Mouse (Mus musculus) liver, embryonic 14.5 days (tissue): Measurements from ENCODE around the gene Ano4. TPM values are rescaled to one million over a fixed set of nuclear protein-coding genes. Genes with fewer than 3 reads are reported as not detected.

Experiments used
- ATAC-seq: fragments of 200-750 bp; cut with Nextera tagmentation; 2 replicates; pipeline ENCODE4 v1.8.0; 2017; ENCODE audit warnings: moderate number of reproducible peaks, mild to moderate bottlenecking, moderate library complexity; ENCODE audit not compliant: insufficient read depth
- DNase-seq, 3 experiments: peaks; one replicate each; pipeline ENCODE4 v3.0.0-alpha.2; 2012 to 2013; ENCODE audit warnings: low read depth in 3 of 3, low spot score in 3 of 3
- H3K27ac ChIP-seq: fragments of 300-500 bp; sonication (generic); 2 replicates; pipeline ENCODE4 v1.5.1; 2014; ENCODE audit warnings: moderate library complexity, mild to moderate bottlenecking, control low read depth, inconsistent platforms
- H3K27me3 ChIP-seq: fragments of 300-500 bp; sonication (generic); 2 replicates; pipeline ENCODE4 v1.6.1; 2014; ENCODE audit warnings: mild to moderate bottlenecking, low read length, moderate library complexity; ENCODE audit not compliant: control insufficient read depth, insufficient read depth
- H3K36me3 ChIP-seq: fragments of 300-500 bp; sonication (generic); replicated peaks from 2 replicates; pipeline ENCODE4 v1.6.1; 2014; ENCODE audit warnings: low read depth; ENCODE audit not compliant: control insufficient read depth, insufficient read depth
- H3K4me1 ChIP-seq, 2 experiments: fragments of 200-500 bp in 1 of 2; fragments of 300-500 bp in 1 of 2; sonication (generic) in 1 of 2; replicated peaks; 2 replicates each; pipeline ENCODE4 v1.6.1; 2012 to 2014; ENCODE audit warnings: antibody characterized with exemption in 1 of 2, inconsistent platforms in 1 of 2, low read length in 1 of 2; ENCODE audit not compliant: control insufficient read depth in 2 of 2, insufficient read depth in 2 of 2
- H3K4me2 ChIP-seq: fragments of 300-500 bp; sonication (generic); 2 replicates; pipeline ENCODE4 v1.6.1; 2014; ENCODE audit warnings: low read depth, mild to moderate bottlenecking, control low read depth, moderate library complexity
- H3K4me3 ChIP-seq, 2 experiments: fragments of 200-500 bp in 1 of 2; fragments of 300-500 bp in 1 of 2; sonication (generic) in 1 of 2; 2 replicates each; pipeline ENCODE4 v1.5.1; 2012 to 2014; ENCODE audit warnings: low read depth in 2 of 2, low read length in 2 of 2, mild to moderate bottlenecking in 2 of 2, control low read depth in 1 of 2, inconsistent platforms in 1 of 2, moderate library complexity in 1 of 2; ENCODE audit not compliant: insufficient read depth in 1 of 2
- H3K9ac ChIP-seq: fragments of 300-500 bp; sonication (generic); replicated peaks from 2 replicates; pipeline ENCODE4 v1.6.1; 2014; ENCODE audit warnings: mild to moderate bottlenecking, control low read depth, moderate library complexity
- H3K9me3 ChIP-seq: fragments of 300-500 bp; sonication (generic); 2 replicates; pipeline ENCODE4 v1.6.1; 2016; ENCODE audit warnings: low read length, mixed read lengths; ENCODE audit not compliant: control insufficient read depth
- CTCF ChIP-seq: IDR thresholded peaks from 2 replicates; pipeline ENCODE4 v1.5.1; 2016; ENCODE audit warnings: antibody characterized with exemption, low read depth, control low read depth
- EP300 ChIP-seq: IDR thresholded peaks from 2 replicates; pipeline ENCODE4 v1.6.1; 2016; ENCODE audit warnings: antibody characterized with exemption, low read depth
- WGBS: fragments of 180-500 bp; shearing (Covaris S2); extraction: QIAGEN DNeasy Blood & Tissue Kit; methylation state at CpG from one replicate; pipeline ENCODE4 v1.1.7; 2014; ENCODE audit not compliant: insufficient replicate concordance; 5-methylcytosine and 5-hydroxymethylcytosine counted together
- polyA plus RNA-seq, 2 experiments: library from polyadenylated mRNA; depleted of rRNA in 1 of 2; stranded (reverse) in 1 of 2; unstranded in 1 of 2; fragments of >200 nt; fragmentation: Nextera tagmentation in 1 of 2; extraction: Ambion mirVana in 1 of 2; gene quantifications; 2 replicates each; pipeline versions ENCODE4 v1.2.1 to v1.2.3; 2012 to 2014

Ano4 gene
- polyA plus RNA-seq, 2 experiments = 0.03 to 0.08 TPM

DNA sequence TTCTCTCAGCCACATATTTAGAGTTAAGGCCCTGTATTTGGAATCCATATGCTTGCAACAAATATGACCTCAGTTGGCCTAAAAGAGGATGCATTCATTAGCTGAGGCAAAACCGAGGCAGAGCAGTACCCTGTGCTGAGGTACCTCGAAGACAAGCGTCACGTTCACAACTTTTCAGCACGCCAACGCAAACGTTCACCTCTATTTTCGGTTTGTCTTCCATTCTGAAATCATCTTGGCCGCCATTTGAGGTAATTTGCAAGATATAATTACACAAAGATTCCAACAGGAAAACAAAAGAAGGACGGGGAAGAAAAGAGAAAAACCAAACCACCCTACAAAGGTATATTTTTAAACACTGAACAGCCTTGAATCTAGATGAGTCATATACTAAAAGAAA lies 148.1 kb downstream of the Ano4 start:
- H3K9me3 ChIP-seq = no peaks in the 10 kb centered on the region
- no peaks in the 10 kb centered on the region for H3K4me1 ChIP-seq
- no peak overlapping the region for H3K4me3 ChIP-seq
- no peak for TF ChIP-seq CTCF
- no peak for TF ChIP-seq EP300
- WGBS = 68% methylated on average over 10 of the region's 10 CpGs
- ATAC-seq (no peak), DNase-seq (no peak)
- H3K27me3 ChIP-seq = no peaks in the 10 kb centered on the region
- H3K36me3 ChIP-seq = no peaks in the 10 kb centered on the region
- H3K27ac ChIP-seq = no peak overlapping the region
- H3K4me2 ChIP-seq = no peak overlapping the region
- H3K9ac ChIP-seq = no peak overlapping the region

DNA sequence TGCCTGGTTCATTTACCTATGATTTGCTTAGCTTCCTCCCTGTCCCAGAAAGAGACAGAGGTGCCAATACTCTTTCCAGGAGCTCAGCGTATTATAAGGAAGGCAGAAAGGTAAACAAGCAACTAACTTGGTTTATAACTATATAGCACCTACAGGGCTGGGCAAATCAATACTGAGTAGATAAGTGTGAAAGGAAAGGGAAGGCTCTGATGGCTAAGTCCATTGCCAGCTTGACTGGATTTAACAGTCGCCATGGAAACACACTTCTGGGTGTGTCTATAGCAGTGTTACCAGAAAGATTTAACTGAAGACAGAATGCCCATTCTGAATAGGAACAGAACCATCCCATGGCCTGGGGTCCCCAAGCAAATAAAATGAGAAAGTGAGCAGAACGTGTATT lies 149.5 kb downstream of the Ano4 start:
- DNase-seq (no peak), ATAC-seq (no peak)
- H3K9me3 ChIP-seq = no peaks in the 10 kb centered on the region
- no peaks in the 10 kb centered on the region for H3K4me1 ChIP-seq
- no peak overlapping the region for H3K4me2 ChIP-seq
- WGBS = 54% methylated on average over 3 of the region's 3 CpGs
- H3K9ac ChIP-seq = no peak overlapping the region
- H3K36me3 ChIP-seq = no peaks in the 10 kb centered on the region
- no peak overlapping the region for H3K27ac ChIP-seq
- no peak overlapping the region for H3K4me3 ChIP-seq
- H3K27me3 ChIP-seq = no peaks in the 10 kb centered on the region
- TF ChIP-seq EP300 (no peak), CTCF (no peak)

DNA sequence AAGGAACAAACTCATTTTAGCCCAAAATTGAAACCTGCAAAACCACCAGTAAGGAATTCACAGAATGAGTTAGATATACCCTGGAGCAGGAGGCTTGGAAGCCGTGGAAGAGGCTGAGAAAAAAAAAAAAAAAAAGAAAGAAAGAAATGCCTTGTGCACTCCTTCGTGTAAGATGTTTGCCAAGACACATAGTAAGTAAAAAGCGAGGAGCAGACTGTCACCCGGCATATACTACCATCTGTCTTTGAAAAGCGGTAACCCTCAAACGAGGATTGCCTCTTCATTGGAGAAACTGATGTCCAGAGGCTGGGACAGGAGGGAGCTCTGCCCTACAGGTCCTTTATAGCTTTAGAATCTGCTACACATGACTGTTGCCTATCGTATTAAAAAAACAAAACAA lies 150.1 kb downstream of the Ano4 start:
- no peak overlapping the region for H3K4me2 ChIP-seq
- H3K4me3 ChIP-seq = no peak overlapping the region
- no peak overlapping the region for H3K9ac ChIP-seq
- no peaks in the 10 kb centered on the region for H3K9me3 ChIP-seq
- DNase-seq = no peak
- 57% methylated on average over 7 of the region's 7 CpGs for WGBS
- H3K27ac ChIP-seq = no peak overlapping the region
- ATAC-seq = no peak
- TF ChIP-seq CTCF (no peak), EP300 (no peak)
- no peaks in the 10 kb centered on the region for H3K27me3 ChIP-seq
- H3K36me3 ChIP-seq = no peaks in the 10 kb centered on the region
- H3K4me1 ChIP-seq = no peaks in the 10 kb centered on the region

DNA sequence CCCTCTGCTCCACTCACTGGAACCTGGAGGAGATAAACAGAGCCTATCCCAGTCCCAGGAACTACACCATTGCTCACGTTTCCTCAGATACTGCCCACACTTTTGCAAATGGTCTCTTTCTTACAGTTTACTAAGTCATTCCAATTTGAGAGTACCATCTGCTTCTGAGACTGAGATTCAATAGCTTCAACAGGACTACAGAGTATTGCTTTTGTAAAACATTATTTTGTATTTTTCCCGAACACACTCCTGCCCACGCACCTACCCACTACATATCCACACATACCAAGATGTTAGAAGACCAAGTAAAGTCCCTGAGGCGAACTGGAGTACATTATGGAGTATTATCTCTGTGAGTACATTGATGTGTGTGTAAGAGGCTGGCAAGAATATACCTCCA lies 166.6 kb downstream of the Ano4 start:
- no peak overlapping the region for H3K27ac ChIP-seq
- DNase-seq (no peak), ATAC-seq (no peak)
- no peak overlapping the region for H3K9ac ChIP-seq
- H3K4me3 ChIP-seq = no peak overlapping the region
- no peaks in the 10 kb centered on the region for H3K36me3 ChIP-seq
- no peaks in the 10 kb centered on the region for H3K9me3 ChIP-seq
- no peaks in the 10 kb centered on the region for H3K27me3 ChIP-seq
- WGBS = 47% methylated on average over 4 of the region's 4 CpGs
- H3K4me2 ChIP-seq = no peak overlapping the region
- H3K4me1 ChIP-seq = no peaks in the 10 kb centered on the region
- no peak for TF ChIP-seq EP300
- no peak for TF ChIP-seq CTCF

DNA sequence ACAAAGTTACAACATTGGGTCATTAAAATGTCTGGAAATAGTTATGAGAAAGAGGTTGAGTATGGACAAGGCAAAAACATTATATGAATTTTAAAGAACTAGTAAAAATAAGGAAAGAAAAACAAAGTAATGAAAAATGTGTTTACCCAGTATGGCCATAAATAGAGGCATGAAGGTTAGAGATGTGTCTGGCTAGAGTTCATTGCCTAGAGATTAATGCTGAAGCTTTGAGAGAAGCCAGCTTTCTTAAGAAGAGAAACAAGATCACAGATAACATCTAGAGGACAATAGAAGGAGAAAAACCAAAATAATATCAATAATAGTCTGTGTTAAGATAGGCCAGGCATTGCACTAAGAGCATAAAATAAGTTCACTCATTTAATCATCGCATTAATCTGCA lies 180.0 kb downstream of the Ano4 start:
- H3K4me3 ChIP-seq = no peak overlapping the region
- H3K9me3 ChIP-seq = no peaks in the 10 kb centered on the region
- no peak overlapping the region for H3K9ac ChIP-seq
- H3K4me1 ChIP-seq = no peaks in the 10 kb centered on the region
- DNase-seq = no peak
- H3K4me2 ChIP-seq = no peak overlapping the region
- WGBS = 40% methylated on average over 1 of the region's 1 CpGs
- H3K27me3 ChIP-seq = no peaks in the 10 kb centered on the region
- ATAC-seq = no peak
- no peak overlapping the region for H3K27ac ChIP-seq
- H3K36me3 ChIP-seq = no peaks in the 10 kb centered on the region
- TF ChIP-seq EP300 = no peak
- no peak for TF ChIP-seq CTCF
